Mouse (Mus musculus) cerebellum, adult 2 months (tissue): Measurements from ENCODE around the gene Wasf1.

Experiments
- CTCF ChIP-seq: fragments of 200-500 bp; IDR thresholded peaks from 2 replicates; pipeline ENCODE4 v1.5.1; 2011; ENCODE audit warnings: low read depth, mild to moderate bottlenecking, control low read depth, low read length, moderate library complexity, borderline replicate concordance; ENCODE audit not compliant: insufficient read depth
- POLR2A ChIP-seq: fragments of 200-500 bp; IDR thresholded peaks from 2 replicates; pipeline ENCODE4 v1.6.1; 2011; ENCODE audit warnings: low read length, control low read depth, borderline replicate concordance; ENCODE audit not compliant: insufficient read depth

DNA sequence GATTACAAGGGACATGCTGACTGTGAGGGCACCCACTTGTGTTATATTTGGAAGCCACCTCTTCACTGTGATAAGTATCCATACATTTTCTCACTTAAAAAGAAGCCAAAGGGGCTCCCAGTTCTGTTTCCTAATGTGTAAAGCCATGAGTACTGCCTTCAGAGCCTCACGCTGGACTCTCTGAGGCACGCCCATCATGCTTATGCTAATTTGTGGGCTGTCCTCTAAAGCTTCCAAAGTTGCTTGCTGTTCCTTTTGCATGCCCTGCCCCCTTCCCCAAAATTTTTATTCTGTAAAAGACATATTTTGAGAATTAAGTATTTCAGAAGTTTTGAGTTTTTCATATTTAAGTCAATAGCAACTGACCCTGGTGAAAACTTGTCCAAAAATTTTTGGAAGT lies 27.5 kb downstream of the Wasf1 start:
- TF ChIP-seq POLR2A (no peak), CTCF (no peak)
